Mouse (Mus musculus): ENCODE data around the gene Fbxo46. TPM values are rescaled to one million over a fixed set of nuclear protein-coding genes. Genes with fewer than 3 reads are reported as not detected.

Gene Fbxo46
- polyA plus RNA-seq, 1 experiment from 2014 or later, result 9.8 TPM

DNA sequence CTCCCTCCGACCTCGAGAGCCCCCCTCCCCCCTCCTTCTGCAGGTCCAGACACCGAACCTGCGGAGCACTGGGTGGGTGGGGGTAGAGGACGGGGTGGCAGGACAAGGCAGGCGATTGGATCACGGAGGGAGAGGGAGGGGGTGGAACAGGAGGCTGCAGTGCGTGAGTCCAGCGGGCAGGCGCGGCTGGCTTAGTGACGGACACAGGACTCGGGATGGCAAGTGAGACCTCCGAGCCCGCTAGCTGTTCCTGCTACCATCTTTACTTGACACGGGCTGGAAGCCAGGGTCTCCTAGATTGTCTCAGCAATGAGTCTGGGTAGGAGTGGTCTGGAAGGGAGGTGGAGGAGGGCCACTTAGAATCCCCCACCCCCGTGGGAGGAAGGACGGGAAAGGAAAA is 58.4 kb downstream of the Fbxo46 start:
- 6% methylated on average over 18 of the region's 18 CpGs for WGBS
- H3K9ac ChIP-seq (ENCODE audit: low read length), result no peak overlapping the region
- no peaks in the 10 kb centered on the region for H3K9me3 ChIP-seq (ENCODE audit: control insufficient read depth, low read length)
- H3K4me3 ChIP-seq (ENCODE audit: low read depth, low read length), result no peak overlapping the region
- H3K36me3 ChIP-seq (ENCODE audit: control insufficient read depth, insufficient read depth, low read length), result no peaks in the 10 kb centered on the region
- H3K27ac ChIP-seq (replicated peaks; ENCODE audit: low read depth, low read length), result no peak overlapping the region
- no peak overlapping the region for H3K4me2 ChIP-seq (ENCODE audit: low read depth, severe bottlenecking)
- peaks cover 10% of the 10 kb centered on the region; the same call in 1 of the 2 replicates for H3K4me1 ChIP-seq (ENCODE audit: control insufficient read depth, insufficient read depth, low read length)
- H3K27me3 ChIP-seq (ENCODE audit: control insufficient read depth, insufficient read depth, low read length), result peaks cover 51% of the 10 kb centered on the region
- ATAC-seq (ENCODE audit: insufficient number of reproducible peaks, low FRiP score, low TSS enrichment, low read depth) (no peak), DNase-seq (ENCODE audit: low spot score) (no peak)

DNA sequence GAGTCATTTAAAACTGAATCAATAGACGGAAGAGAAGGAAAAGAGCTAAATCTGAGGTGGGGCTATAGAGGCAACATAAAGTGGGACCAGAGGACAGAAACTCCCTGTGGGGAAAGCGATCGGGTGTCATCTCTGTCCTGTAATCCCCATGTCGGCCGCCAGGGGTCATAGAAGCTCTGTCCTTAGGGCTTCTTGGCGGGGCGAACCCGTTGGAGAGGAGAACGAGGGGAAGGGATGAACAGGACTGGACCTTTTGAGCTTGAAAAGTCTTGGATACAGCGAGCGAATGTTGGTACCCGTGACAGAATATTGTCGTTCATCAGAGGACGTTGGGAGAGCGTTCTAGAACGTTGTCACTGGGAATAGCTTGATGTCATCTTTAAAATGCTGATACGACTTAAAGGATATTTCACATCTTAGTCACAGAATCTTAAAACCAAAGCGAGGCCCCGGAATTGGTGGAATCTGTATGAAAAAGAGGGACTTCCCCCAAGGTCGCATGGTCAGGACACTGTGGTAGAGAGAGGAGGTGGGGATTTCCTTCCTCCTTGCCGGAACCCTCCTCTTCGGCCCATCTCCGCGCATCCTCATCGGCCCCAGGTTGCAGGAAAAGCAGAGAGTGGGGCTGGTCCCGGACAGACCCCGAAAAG is 58.9 kb downstream of the Fbxo46 start:
- DNase-seq (ENCODE audit: low spot score) (peak; percentile 84), ATAC-seq (ENCODE audit: insufficient number of reproducible peaks, low FRiP score, low TSS enrichment, low read depth) (no peak)
- WGBS, result 7% methylated on average over 27 of the region's 27 CpGs
- Histone ChIP-seq H3K27ac (replicated peaks; ENCODE audit: low read depth, low read length) (no peak overlapping the region), H3K4me2 (ENCODE audit: low read depth, severe bottlenecking) (peak overlapping the region; percentile 42), H3K9me3 (ENCODE audit: control insufficient read depth, low read length) (no peaks in the 10 kb centered on the region), H3K4me3 (ENCODE audit: low read depth, low read length) (peak overlapping the region; percentile 17; the same call in 1 of the 2 replicates), H3K9ac (ENCODE audit: low read length) (no peak overlapping the region), H3K27me3 (ENCODE audit: control insufficient read depth, insufficient read depth, low read length) (peaks cover 51% of the 10 kb centered on the region), H3K4me1 (ENCODE audit: control insufficient read depth, insufficient read depth, low read length) (peaks cover 10% of the 10 kb centered on the region; the same call in 1 of the 2 replicates), H3K36me3 (ENCODE audit: control insufficient read depth, insufficient read depth, low read length) (no peaks in the 10 kb centered on the region)

DNA sequence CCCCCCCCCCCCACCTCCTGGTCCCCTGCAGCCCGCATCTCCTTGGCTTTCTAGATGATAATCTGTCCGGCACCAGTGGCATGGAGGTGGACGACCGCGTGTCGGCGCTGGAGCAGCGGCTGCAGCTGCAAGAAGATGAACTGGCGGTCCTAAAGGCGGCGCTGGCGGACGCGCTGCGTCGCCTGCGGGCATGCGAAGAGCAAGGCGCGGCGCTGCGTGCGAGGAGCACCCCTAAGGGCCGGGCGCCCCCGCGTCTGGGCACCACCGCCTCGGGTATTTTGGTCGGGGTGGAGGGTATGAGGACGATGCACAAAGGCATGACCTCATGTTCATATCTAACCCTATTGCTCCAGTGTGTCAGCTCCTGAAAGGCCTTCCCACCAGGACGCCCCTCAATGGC is 59.5 kb downstream of the Fbxo46 start:
- no peak for ATAC-seq (ENCODE audit: insufficient number of reproducible peaks, low FRiP score, low TSS enrichment, low read depth)
- H3K27me3 ChIP-seq (ENCODE audit: control insufficient read depth, insufficient read depth, low read length), result peaks cover 51% of the 10 kb centered on the region
- H3K4me1 ChIP-seq (ENCODE audit: control insufficient read depth, insufficient read depth, low read length), result peaks cover 10% of the 10 kb centered on the region; the same call in 1 of the 2 replicates
- peak overlapping the region; percentile 42 for H3K4me2 ChIP-seq (ENCODE audit: low read depth, severe bottlenecking)
- H3K36me3 ChIP-seq (ENCODE audit: control insufficient read depth, insufficient read depth, low read length), result no peaks in the 10 kb centered on the region
- DNase-seq (ENCODE audit: low spot score), result peak; percentile 80
- H3K9me3 ChIP-seq (ENCODE audit: control insufficient read depth, low read length), result no peaks in the 10 kb centered on the region
- H3K4me3 ChIP-seq (ENCODE audit: low read depth, low read length), result peak overlapping the region; percentile 17
- no peak overlapping the region for H3K9ac ChIP-seq (ENCODE audit: low read length)
- WGBS, result under 1% methylated on average over 32 of the region's 32 CpGs
- H3K27ac ChIP-seq (replicated peaks; ENCODE audit: low read depth, low read length), result no peak overlapping the region

DNA sequence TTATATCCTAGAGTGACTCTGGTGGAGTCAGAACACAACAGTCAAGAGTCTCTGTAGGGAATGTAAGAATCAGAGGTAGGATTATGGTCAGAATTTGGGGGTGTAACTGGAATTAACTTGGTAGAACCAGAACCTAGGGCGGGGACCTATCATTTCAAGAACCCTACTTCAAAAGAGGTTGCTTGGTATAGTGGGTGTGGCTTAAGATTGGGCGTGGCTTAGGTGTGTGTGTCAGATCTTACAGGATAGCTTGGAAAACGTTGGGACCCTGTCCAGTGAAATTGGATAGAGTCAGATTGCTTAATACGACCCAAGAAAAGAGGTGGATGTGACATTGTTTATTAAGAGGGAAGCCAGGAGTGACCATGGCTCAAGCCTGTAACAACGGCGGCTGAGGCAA is 60.3 kb downstream of the Fbxo46 start:
- Histone ChIP-seq H3K4me2 (ENCODE audit: low read depth, severe bottlenecking) (peak overlapping the region; percentile 42; the same call in 1 of the 2 replicates), H3K27me3 (ENCODE audit: control insufficient read depth, insufficient read depth, low read length) (peaks cover 51% of the 10 kb centered on the region), H3K4me3 (ENCODE audit: low read depth, low read length) (no peak overlapping the region), H3K9ac (ENCODE audit: low read length) (0 out of 2 replicates have a peak overlapping the region, but pooled peaks have one; percentile 23), H3K27ac (replicated peaks; ENCODE audit: low read depth, low read length) (no peak overlapping the region), H3K36me3 (ENCODE audit: control insufficient read depth, insufficient read depth, low read length) (no peaks in the 10 kb centered on the region), H3K4me1 (ENCODE audit: control insufficient read depth, insufficient read depth, low read length) (peaks cover 10% of the 10 kb centered on the region; the same call in 1 of the 2 replicates), H3K9me3 (ENCODE audit: control insufficient read depth, low read length) (no peaks in the 10 kb centered on the region)
- ATAC-seq (ENCODE audit: insufficient number of reproducible peaks, low FRiP score, low TSS enrichment, low read depth), result no peak
- 39% methylated on average over 6 of the region's 6 CpGs for WGBS
- DNase-seq (ENCODE audit: low spot score), result no peak

DNA sequence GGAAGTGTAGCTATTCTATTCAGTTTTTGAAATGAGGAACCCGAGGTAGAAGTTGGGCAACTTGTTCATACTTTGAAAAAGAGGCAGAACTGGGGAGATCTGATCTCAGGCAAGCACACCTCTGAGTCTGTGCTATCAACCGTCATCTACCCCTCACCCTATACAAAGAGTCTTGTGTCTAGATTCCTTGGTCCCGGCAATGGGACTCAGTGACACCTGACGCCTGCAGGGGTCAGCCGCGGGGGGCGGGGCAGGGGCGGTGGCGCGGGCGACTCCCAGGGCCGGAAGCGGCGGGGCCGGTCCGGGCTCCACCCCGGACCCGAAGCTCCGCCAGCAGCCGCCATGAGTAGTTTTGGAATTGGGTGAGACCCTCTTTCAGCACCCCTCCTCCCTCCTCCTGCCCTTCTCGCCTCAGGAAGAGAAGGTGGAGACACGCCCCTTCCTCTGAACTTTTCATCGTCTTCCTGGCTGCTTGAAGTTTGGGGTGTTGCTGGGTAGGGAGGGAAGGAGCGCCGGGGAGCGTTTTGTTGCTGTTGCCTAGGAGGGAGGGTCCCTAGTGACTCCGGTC is 61.3 kb downstream of the Fbxo46 start:
- Histone ChIP-seq H3K27ac (replicated peaks; ENCODE audit: low read depth, low read length) (no peak overlapping the region), H3K27me3 (ENCODE audit: control insufficient read depth, insufficient read depth, low read length) (peaks cover 44% of the 10 kb centered on the region), H3K4me3 (ENCODE audit: low read depth, low read length) (peak overlapping the region; percentile 45), H3K4me2 (ENCODE audit: low read depth, severe bottlenecking) (peak overlapping the region; percentile 79), H3K9ac (ENCODE audit: low read length) (peak overlapping the region; percentile 46), H3K9me3 (ENCODE audit: control insufficient read depth, low read length) (no peaks in the 10 kb centered on the region), H3K4me1 (ENCODE audit: control insufficient read depth, insufficient read depth, low read length) (peaks cover 10% of the 10 kb centered on the region; the same call in 1 of the 2 replicates), H3K36me3 (ENCODE audit: control insufficient read depth, insufficient read depth, low read length) (no peaks in the 10 kb centered on the region; the same call in 1 of the 2 replicates)
- peak; percentile 71 for DNase-seq (ENCODE audit: low spot score)
- ATAC-seq (ENCODE audit: insufficient number of reproducible peaks, low FRiP score, low TSS enrichment, low read depth), result 0 out of 2 replicates have a peak, but pooled peaks have one; percentile 32
- 1% methylated on average over 27 of the region's 27 CpGs for WGBS

DNA sequence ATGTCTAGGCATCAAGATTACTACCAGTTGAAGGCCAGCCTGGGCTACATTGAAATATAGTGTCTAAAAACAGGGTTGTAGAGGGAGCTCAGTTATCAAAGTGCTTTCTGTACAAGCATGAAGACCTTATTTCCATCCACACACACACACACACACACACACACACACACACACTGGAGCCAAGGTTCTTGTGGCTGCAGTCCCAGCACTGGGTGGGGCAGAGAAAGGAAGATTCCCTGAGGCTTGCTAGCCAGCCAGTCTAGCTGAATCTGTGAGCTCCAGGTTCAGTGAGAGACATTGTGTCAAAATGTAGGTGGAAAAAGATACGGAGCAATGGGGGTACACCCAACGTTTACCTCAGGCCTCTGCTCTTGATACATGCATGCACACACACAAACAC is 64.6 kb downstream of the Fbxo46 start:
- no peak overlapping the region for H3K9ac ChIP-seq (ENCODE audit: low read length)
- DNase-seq (ENCODE audit: low spot score) (no peak), ATAC-seq (ENCODE audit: insufficient number of reproducible peaks, low FRiP score, low TSS enrichment, low read depth) (no peak)
- peaks cover 12% of the 10 kb centered on the region for H3K27me3 ChIP-seq (ENCODE audit: control insufficient read depth, insufficient read depth, low read length)
- H3K4me2 ChIP-seq (ENCODE audit: low read depth, severe bottlenecking), result no peak overlapping the region
- H3K9me3 ChIP-seq (ENCODE audit: control insufficient read depth, low read length), result no peaks in the 10 kb centered on the region
- H3K4me1 ChIP-seq (ENCODE audit: control insufficient read depth, insufficient read depth, low read length), result peaks cover 6% of the 10 kb centered on the region; the same call in 1 of the 2 replicates
- H3K4me3 ChIP-seq (ENCODE audit: low read depth, low read length), result no peak overlapping the region
- no peak overlapping the region for H3K27ac ChIP-seq (replicated peaks; ENCODE audit: low read depth, low read length)
- WGBS, result 89% methylated on average over 2 of the region's 2 CpGs
- H3K36me3 ChIP-seq (ENCODE audit: control insufficient read depth, insufficient read depth, low read length), result no peaks in the 10 kb centered on the region; the same call in 1 of the 2 replicates

DNA sequence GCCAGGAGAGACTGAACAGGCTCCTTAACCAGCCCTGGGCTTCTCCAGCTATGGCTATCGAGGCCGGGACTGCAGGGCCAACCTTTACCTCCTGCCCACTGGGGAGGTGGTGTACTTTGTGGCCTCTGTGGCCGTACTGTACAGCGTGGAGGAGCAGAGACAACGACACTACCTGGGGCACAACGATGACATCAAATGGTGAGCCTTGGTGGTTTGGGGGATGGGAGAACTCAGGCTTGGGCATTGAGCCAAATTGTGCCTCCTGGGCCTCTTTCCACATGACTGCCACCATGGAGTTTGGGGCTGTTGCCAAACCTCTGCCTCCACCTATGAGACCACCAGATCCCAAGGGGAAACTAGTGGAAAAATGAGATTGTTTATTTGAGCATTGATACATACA is 65.1 kb downstream of the Fbxo46 start:
- Histone ChIP-seq H3K27me3 (ENCODE audit: control insufficient read depth, insufficient read depth, low read length) (peaks cover 7% of the 10 kb centered on the region), H3K27ac (replicated peaks; ENCODE audit: low read depth, low read length) (no peak overlapping the region)

More for the DNA sequence above, 65.1 kb downstream of the Fbxo46 start:
- DNase-seq (ENCODE audit: low spot score) (no peak), ATAC-seq (ENCODE audit: insufficient number of reproducible peaks, low FRiP score, low TSS enrichment, low read depth) (no peak)
- peaks cover 5% of the 10 kb centered on the region; the same call in 1 of the 2 replicates for H3K4me1 ChIP-seq (ENCODE audit: control insufficient read depth, insufficient read depth, low read length)
- H3K9me3 ChIP-seq (ENCODE audit: control insufficient read depth, low read length), result no peaks in the 10 kb centered on the region
- H3K4me2 ChIP-seq (ENCODE audit: low read depth, severe bottlenecking), result no peak overlapping the region
- WGBS, result 89% methylated on average over 6 of the region's 6 CpGs
- no peaks in the 10 kb centered on the region; the same call in 1 of the 2 replicates for H3K36me3 ChIP-seq (ENCODE audit: control insufficient read depth, insufficient read depth, low read length)
- H3K4me3 ChIP-seq (ENCODE audit: low read depth, low read length), result no peak overlapping the region
- H3K9ac ChIP-seq (ENCODE audit: low read length), result no peak overlapping the region
